Mouse (Mus musculus) CH12.LX (cell line): ENCODE results near the gene Tbc1d22a.

ENCODE experiments used
- CHD1 ChIP-seq: IDR thresholded peaks from 2 replicates; pipeline ENCODE4 v1.6.1; 2012; ENCODE audit warnings: low read depth, low read length, improper control_type of control experiment, inconsistent platforms
- HCFC1 ChIP-seq: IDR thresholded peaks from 2 replicates; pipeline ENCODE4 v1.6.1; 2012; ENCODE audit warnings: low read depth, mild to moderate bottlenecking, inconsistent platforms, low read length, improper control_type of control experiment
- POLR2A ChIP-seq: IDR thresholded peaks from 2 replicates; pipeline ENCODE4 v1.6.1; 2011; ENCODE audit warnings: low read depth, mild to moderate bottlenecking, improper control_type of control experiment, low read length

GRCm38 (mm10) chr15:86200169-86200568, 14.1 kb upstream of the Tbc1d22a start:
- TF ChIP-seq HCFC1 (no peak), POLR2A (no peak), CHD1 (no peak)
